Mouse (Mus musculus) fibroblast of lung, adult 2 months (primary cell): ENCODE results near the gene Olfr105-ps.

Source experiments
- DNase-seq: peaks from one replicate; pipeline ENCODE4 v3.0.0-alpha.2; 2011; ENCODE audit warnings: low read depth

Olfr105-ps gene

DNA sequence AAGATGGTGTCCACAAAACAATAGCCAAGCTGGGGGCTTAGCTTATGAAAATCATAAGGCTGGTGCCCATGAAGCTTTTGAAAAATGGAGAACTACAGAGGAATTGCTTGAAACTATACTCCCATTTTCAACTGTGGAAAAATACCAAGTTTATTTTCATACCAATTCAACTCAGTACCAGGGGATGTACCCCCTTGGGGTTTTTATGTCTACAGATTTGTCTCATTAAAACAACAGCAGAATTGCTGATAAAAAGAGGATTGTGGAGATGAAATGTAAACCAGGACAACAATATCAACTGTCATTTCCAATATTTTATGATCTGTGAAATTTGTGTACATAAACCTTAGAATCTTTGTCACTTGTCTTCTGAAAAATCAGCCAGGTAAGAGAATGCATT is at the start of gene Olfr105-ps:
TSS of gene Olfr105-ps (plus strand) at position 301 of the 400 bp plus-strand sequence.
- DNase-seq, result no peak

DNA sequence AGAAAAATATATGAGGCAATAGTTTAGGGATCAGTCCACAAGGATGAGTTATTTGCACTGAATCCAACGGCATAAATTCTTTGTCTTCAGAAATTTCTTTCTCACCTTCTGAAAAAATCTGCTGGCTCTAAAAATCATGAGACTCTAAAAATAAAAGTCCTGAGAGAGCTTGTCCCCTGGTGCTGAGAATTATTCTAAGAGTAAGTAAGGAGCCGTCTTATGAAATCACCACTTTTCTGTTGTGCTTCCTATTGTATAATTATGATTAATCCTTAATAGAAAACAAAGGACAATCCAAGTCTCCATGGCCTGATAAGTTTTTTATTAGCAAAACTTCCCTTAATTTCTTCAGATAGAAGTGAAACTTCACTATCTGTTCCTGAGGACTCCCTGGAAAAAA is 39.2 kb upstream of the Olfr105-ps start, which contains the start of gene Olfr103:
TSS of gene Olfr103 (minus strand) at position 101 of the 400 bp plus-strand sequence.
- no peak for DNase-seq

DNA sequence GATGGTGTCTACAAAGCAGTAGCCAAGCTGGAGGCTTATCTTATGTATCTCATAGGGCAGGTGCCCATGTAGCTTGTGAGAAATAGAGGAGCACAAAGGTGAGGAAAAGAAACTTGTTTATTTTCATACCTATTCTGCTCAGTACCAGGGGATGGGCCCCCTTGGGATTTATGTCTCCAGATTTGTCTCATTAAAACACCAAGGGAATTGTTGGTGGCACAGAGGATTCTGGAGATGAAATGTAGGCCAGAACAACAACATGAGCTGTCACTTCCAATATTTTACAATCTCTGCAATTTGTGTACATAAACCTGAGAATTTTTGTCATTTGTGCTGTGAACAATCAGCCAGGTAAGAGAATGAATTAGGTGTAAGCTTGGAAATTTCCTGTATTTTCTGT is 19.6 kb upstream of the Olfr105-ps start, which contains the start of gene Olfr104-ps:
TSS of gene Olfr104-ps (plus strand) at position 301 of the 400 bp plus-strand sequence.
- no peak for DNase-seq

DNA sequence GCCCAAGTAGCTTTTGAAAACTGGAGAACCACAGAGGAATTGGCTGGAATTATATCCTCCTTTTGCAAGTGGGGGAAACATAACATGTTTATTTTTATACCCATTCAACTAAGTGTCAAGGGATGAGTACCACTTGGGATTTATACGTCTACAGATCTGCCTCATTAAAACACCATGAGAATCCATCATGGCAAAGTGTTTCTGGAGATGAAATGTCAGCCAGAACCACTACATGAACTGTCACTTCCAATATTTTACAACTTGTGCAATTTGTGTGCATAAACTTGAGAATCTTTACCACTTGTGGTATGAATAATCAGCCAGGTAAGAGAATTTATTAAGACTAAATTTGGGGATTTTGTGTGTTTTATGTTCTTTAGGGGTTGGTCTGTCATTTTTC is 11.3 kb downstream of the Olfr105-ps start, which contains the start of gene Olfr106-ps:
TSS of gene Olfr106-ps (plus strand) at position 301 of the 400 bp plus-strand sequence.
- DNase-seq, result no peak

DNA sequence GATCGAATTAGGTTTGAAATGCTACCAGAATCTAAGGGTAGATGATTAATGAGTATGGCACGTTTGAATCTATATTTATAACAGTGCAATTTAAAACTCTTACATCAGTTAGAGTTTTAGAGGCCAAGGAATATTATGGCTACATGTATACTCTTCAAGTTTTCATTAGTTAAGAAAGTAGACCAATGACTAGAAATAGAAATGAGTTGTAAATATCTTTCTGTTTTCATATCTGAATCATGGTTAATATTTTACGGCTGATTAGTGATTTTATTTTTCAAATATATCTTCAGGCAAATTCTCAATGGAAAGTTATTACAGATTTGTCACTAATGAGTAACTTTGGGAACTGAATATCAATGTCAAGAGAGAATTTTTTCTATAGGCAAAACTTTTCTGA is 20.1 kb downstream of the Olfr105-ps start, which contains the start of gene Olfr107:
TSS of gene Olfr107 (plus strand) at position 301 of the 400 bp plus-strand sequence.
- DNase-seq, result no peak

- no peak for DNase-seq
Measured at GRCm38 (mm10) chr17:37413380-37413779, 34.5 kb downstream of the Olfr105-ps start.
